Mouse (Mus musculus) limb, embryonic 11.5 days (tissue): Measurements from ENCODE around the gene Atr. TPM values are rescaled to one million over a fixed set of nuclear protein-coding genes. Genes with fewer than 3 reads are reported as not detected.

Experiments used
- ATAC-seq: fragments of 200-750 bp; cut with Nextera tagmentation; 2 replicates; pipeline ENCODE4 v1.8.0; 2017; ENCODE audit warnings: low read depth; ENCODE audit not compliant: insufficient number of reproducible peaks, low FRiP score, low TSS enrichment
- DNase-seq: peaks from one replicate; pipeline ENCODE4 v3.0.0-alpha.2; 2015; ENCODE audit warnings: low spot score
- H3K27ac ChIP-seq: fragments of 300-500 bp; sonication (generic); replicated peaks from 2 replicates; pipeline ENCODE4 v1.5.1; 2014; ENCODE audit warnings: low read depth, mild to moderate bottlenecking, low read length
- H3K27me3 ChIP-seq: fragments of 300-500 bp; sonication (generic); 2 replicates; pipeline ENCODE4 v1.6.1; 2014; ENCODE audit warnings: mild to moderate bottlenecking, low read length, mixed read lengths; ENCODE audit not compliant: control insufficient read depth, insufficient read depth
- H3K36me3 ChIP-seq: fragments of 300-500 bp; sonication (generic); 2 replicates; pipeline ENCODE4 v1.6.1; 2014; ENCODE audit warnings: mild to moderate bottlenecking, low read length, moderate library complexity, mixed read lengths; ENCODE audit not compliant: control insufficient read depth, insufficient read depth
- H3K4me1 ChIP-seq: fragments of 300-500 bp; sonication (generic); 2 replicates; pipeline ENCODE4 v1.6.1; 2014; ENCODE audit warnings: low read length, mixed read lengths; ENCODE audit not compliant: control insufficient read depth, insufficient read depth
- H3K4me2 ChIP-seq: fragments of 300-500 bp; sonication (generic); 2 replicates; pipeline ENCODE4 v1.6.1; 2014; ENCODE audit warnings: low read depth, mild to moderate bottlenecking, moderate library complexity; ENCODE audit not compliant: severe bottlenecking
- H3K4me3 ChIP-seq: fragments of 300-500 bp; sonication (generic); 2 replicates; pipeline ENCODE4 v1.5.1; 2014; ENCODE audit warnings: low read depth, low read length
- H3K9ac ChIP-seq: fragments of 300-500 bp; sonication (generic); 2 replicates; pipeline ENCODE4 v1.6.1; 2014; ENCODE audit warnings: mild to moderate bottlenecking, low read length
- H3K9me3 ChIP-seq: fragments of 300-500 bp; sonication (generic); 2 replicates; pipeline ENCODE4 v1.6.1; 2016; ENCODE audit warnings: low read length; ENCODE audit not compliant: control insufficient read depth
- WGBS: fragments of 180-500 bp; shearing (Covaris S2); extraction: QIAGEN DNeasy Blood & Tissue Kit; methylation state at CpG from one replicate; pipeline ENCODE4 v1.1.7; 2014; 5-methylcytosine and 5-hydroxymethylcytosine counted together
- polyA plus RNA-seq: library from polyadenylated mRNA; unstranded; fragments of >200 nt; fragmentation: Nextera tagmentation; extraction: Ambion mirVana; gene quantifications from 2 replicates; pipeline ENCODE4 v1.2.1, GENCODE M21; 2014

Gene Atr
- polyA plus RNA-seq, 1 experiment from 2014 or later = 20.7 TPM

GRCm38 (mm10) chr9:95978279-95978678, 120.9 kb downstream of the Atr start:
- Histone ChIP-seq H3K27me3 (no peaks in the 10 kb centered on the region), H3K4me1 (no peaks in the 10 kb centered on the region), H3K9ac (no peak overlapping the region), H3K4me3 (no peak overlapping the region), H3K36me3 (peaks cover 10% of the 10 kb centered on the region), H3K27ac (no peak overlapping the region), H3K9me3 (no peaks in the 10 kb centered on the region), H3K4me2 (no peak overlapping the region)
- DNase-seq (no peak), ATAC-seq (no peak)
- 92% methylated on average over 2 of the region's 2 CpGs for WGBS

GRCm38 (mm10) chr9:95979896-95980295, 122.5 kb downstream of the Atr start:
- WGBS = 94% methylated on average over 6 of the region's 6 CpGs
- Histone ChIP-seq H3K9me3 (no peaks in the 10 kb centered on the region), H3K4me1 (no peaks in the 10 kb centered on the region), H3K4me2 (no peak overlapping the region), H3K27ac (no peak overlapping the region), H3K27me3 (no peaks in the 10 kb centered on the region), H3K36me3 (peaks cover 7% of the 10 kb centered on the region), H3K9ac (no peak overlapping the region), H3K4me3 (no peak overlapping the region)
- DNase-seq = no peak
- ATAC-seq = no peak

GRCm38 (mm10) chr9:95992255-95992654, 134.9 kb downstream of the Atr start:
- Histone ChIP-seq H3K4me1 (no peaks in the 10 kb centered on the region), H3K4me2 (no peak overlapping the region), H3K27me3 (no peaks in the 10 kb centered on the region), H3K9me3 (no peaks in the 10 kb centered on the region), H3K4me3 (no peak overlapping the region), H3K36me3 (peaks cover 12% of the 10 kb centered on the region), H3K27ac (no peak overlapping the region), H3K9ac (no peak overlapping the region)
- WGBS = 97% methylated on average over 2 of the region's 2 CpGs
- no peak for ATAC-seq
- DNase-seq = no peak

Other genes starting within 250 kb of the Atr start
- gene Pcolce2, start 220.0 kb upstream of the Atr start, polyA plus RNA-seq = 8.9 and 11.0 TPM in 2 replicates
- gene Trpc1, start 107.2 kb upstream of the Atr start, polyA plus RNA-seq = 1.3 and 1.6 TPM in 2 replicates
- 4.3 and 4.4 TPM in 2 replicates for gene Pls1, start 12.3 kb upstream of the Atr start, polyA plus RNA-seq
- gene Xrn1, start 97.2 kb downstream of the Atr start, polyA plus RNA-seq = 17.1 and 20.5 TPM in 2 replicates